Mouse (Mus musculus) forebrain, postnatal 0 days (tissue): ENCODE data around the gene B4gat1. TPM values are rescaled to one million over a fixed set of nuclear protein-coding genes. Genes with fewer than 3 reads are reported as not detected.
"Not testable (repeated sequence)": the region's sequence is repeated elsewhere in the genome, so short reads cannot be mapped to it uniquely, and the experiment has no call there.

Experiments used
- ATAC-seq: fragments of 200-750 bp; cut with Nextera tagmentation; 2 replicates; pipeline ENCODE4 v1.8.0; 2017; ENCODE audit warnings: mild to moderate bottlenecking, moderate library complexity
- DNase-seq: peaks from one replicate; pipeline ENCODE4 v3.0.0-alpha.2; 2015
- H3K27ac ChIP-seq: fragments of 300-500 bp; sonication (generic); 2 replicates; pipeline ENCODE4 v1.5.1; 2014; ENCODE audit warnings: low read depth, mild to moderate bottlenecking, antibody characterized with exemption, low read length, moderate library complexity, mixed read lengths
- H3K27me3 ChIP-seq: fragments of 300-500 bp; sonication (generic); 2 replicates; pipeline ENCODE4 v1.6.1; 2014; ENCODE audit warnings: mild to moderate bottlenecking, low read length, mixed read lengths; ENCODE audit not compliant: insufficient read depth
- H3K36me3 ChIP-seq: fragments of 300-500 bp; sonication (generic); 2 replicates; pipeline ENCODE4 v1.6.1; 2014; ENCODE audit warnings: mild to moderate bottlenecking, moderate library complexity; ENCODE audit not compliant: insufficient read depth
- H3K4me1 ChIP-seq: fragments of 300-500 bp; sonication (generic); 2 replicates; pipeline ENCODE4 v1.6.1; 2014; ENCODE audit warnings: antibody characterized with exemption; ENCODE audit not compliant: insufficient read depth
- H3K4me2 ChIP-seq: fragments of 300-500 bp; sonication (generic); 2 replicates; pipeline ENCODE4 v1.6.1; 2014; ENCODE audit warnings: low read depth, mild to moderate bottlenecking, moderate library complexity
- H3K4me3 ChIP-seq: fragments of 300-500 bp; sonication (generic); 2 replicates; pipeline ENCODE4 v1.5.1; 2014; ENCODE audit warnings: low read depth, low read length, mixed read lengths
- H3K9ac ChIP-seq: fragments of 300-500 bp; sonication (generic); 2 replicates; pipeline ENCODE4 v1.6.1; 2014; ENCODE audit warnings: mild to moderate bottlenecking
- H3K9me3 ChIP-seq: fragments of 300-500 bp; sonication (generic); 2 replicates; pipeline ENCODE4 v1.6.1; 2016; ENCODE audit warnings: low read length
- CTCF ChIP-seq: sonication (generic); IDR thresholded peaks from 2 replicates; pipeline ENCODE4 v1.5.1; 2016; ENCODE audit warnings: antibody characterized with exemption, control low read depth, low read depth
- WGBS: fragments of 180-500 bp; shearing (Covaris S2); extraction: QIAGEN DNeasy Blood & Tissue Kit; methylation state at CpG from one replicate; pipeline ENCODE4 v1.1.7; 2014; 5-methylcytosine and 5-hydroxymethylcytosine counted together
- polyA plus RNA-seq: library from polyadenylated mRNA; unstranded; fragments of >200 nt; fragmentation: Nextera tagmentation; extraction: Ambion mirVana; gene quantifications from 2 replicates; pipeline ENCODE4 v1.2.1, GENCODE M21; 2015
- total RNA-seq: library from RNA; depleted of rRNA; stranded (reverse); fragments of >200 nt; gene quantifications from 2 replicates; pipeline ENCODE4 v1.2.3, GENCODE M21; 2014

Gene B4gat1
- total and polyA plus RNA-seq, 2 experiments from 2014 or later, result 111 to 128 TPM

GRCm38 (mm10) chr19:4992904-4993303, 45.7 kb upstream of the B4gat1 start:
- 2% methylated on average over 9 of the region's 9 CpGs for WGBS
- peak; percentile 80 for DNase-seq
- H3K36me3 ChIP-seq, result no peaks in the 10 kb centered on the region
- TF ChIP-seq CTCF, result peak; percentile 45
- H3K4me2 ChIP-seq, result peak overlapping the region; percentile 18
- no peaks in the 10 kb centered on the region for H3K9me3 ChIP-seq
- H3K27ac ChIP-seq, result peak overlapping the region; percentile 45
- H3K27me3 ChIP-seq, result no peaks in the 10 kb centered on the region
- no peak overlapping the region for H3K9ac ChIP-seq
- peak; percentile 54 for ATAC-seq
- H3K4me1 ChIP-seq, result peaks cover 32% of the 10 kb centered on the region
- H3K4me3 ChIP-seq, result no peak overlapping the region

GRCm38 (mm10) chr19:4994043-4994442, 44.6 kb upstream of the B4gat1 start:
- Histone ChIP-seq H3K27ac (peak overlapping the region; percentile 76), H3K9me3 (no peaks in the 10 kb centered on the region), H3K36me3 (no peaks in the 10 kb centered on the region), H3K9ac (peak overlapping the region; percentile 26; the same call in 1 of the 2 replicates), H3K4me1 (peaks cover 31% of the 10 kb centered on the region), H3K4me3 (no peak overlapping the region), H3K27me3 (no peaks in the 10 kb centered on the region), H3K4me2 (peak overlapping the region; percentile 18)
- WGBS, result 23% methylated on average over 5 of the region's 5 CpGs
- ATAC-seq (peak; percentile 66; the same call in 1 of the 2 replicates), DNase-seq (peak; percentile 84)
- no peak for TF ChIP-seq CTCF

GRCm38 (mm10) chr19:4999445-5000140, 39.0 kb upstream of the B4gat1 start:
- ATAC-seq, result no peak
- Histone ChIP-seq H3K4me2 (peak overlapping the region; percentile 15; the same call in 1 of the 2 replicates), H3K4me1 (peaks cover 17% of the 10 kb centered on the region), H3K36me3 (no peaks in the 10 kb centered on the region), H3K9ac (no peak overlapping the region), H3K4me3 (0 out of 2 replicates have a peak overlapping the region, but pooled peaks have one; percentile 3), H3K9me3 (no peaks in the 10 kb centered on the region), H3K27ac (no peak overlapping the region), H3K27me3 (no peaks in the 10 kb centered on the region; the same call in 1 of the 2 replicates)
- TF ChIP-seq CTCF, result no peak
- no peak for DNase-seq
- 66% methylated on average over 6 of the region's 6 CpGs for WGBS

GRCm38 (mm10) chr19:5001666-5002406, 36.8 kb upstream of the B4gat1 start:
- Histone ChIP-seq H3K36me3 (no peaks in the 10 kb centered on the region), H3K9me3 (no peaks in the 10 kb centered on the region), H3K27ac (peak overlapping the region; percentile 93), H3K4me3 (peak overlapping the region; percentile 29), H3K9ac (peak overlapping the region; percentile 51), H3K4me1 (peaks cover 10% of the 10 kb centered on the region), H3K27me3 (no peaks in the 10 kb centered on the region; the same call in 1 of the 2 replicates), H3K4me2 (peak overlapping the region; percentile 63)
- 1% methylated on average over 39 of the region's 39 CpGs for WGBS
- peak; percentile 98 for DNase-seq
- TF ChIP-seq CTCF, result peak; percentile 96
- ATAC-seq, result peak; percentile 99

GRCm38 (mm10) chr19:5003644-5004043, 35.0 kb upstream of the B4gat1 start:
- H3K27me3 ChIP-seq, H3K4me1 ChIP-seq, H3K27ac ChIP-seq, DNase-seq, H3K9ac ChIP-seq, H3K36me3 ChIP-seq, H3K4me2 ChIP-seq, ATAC-seq, H3K4me3 ChIP-seq, H3K9me3 ChIP-seq: not testable (repeated sequence)
- WGBS, result 63% methylated on average over 2 of the region's 2 CpGs

- H3K9ac ChIP-seq, result no peak overlapping the region
- H3K4me1 ChIP-seq, result peaks cover 5% of the 10 kb centered on the region; the same call in 1 of the 2 replicates
- H3K4me3 ChIP-seq, result no peak overlapping the region
- TF ChIP-seq CTCF, result no peak
- H3K27ac ChIP-seq, result no peak overlapping the region
- H3K4me2 ChIP-seq, result no peak overlapping the region
- no peaks in the 10 kb centered on the region for H3K9me3 ChIP-seq
- WGBS, result 63% methylated on average over 4 of the region's 4 CpGs
- no peaks in the 10 kb centered on the region for H3K36me3 ChIP-seq
- no peak for ATAC-seq
- H3K27me3 ChIP-seq, result no peaks in the 10 kb centered on the region; the same call in 1 of the 2 replicates
- DNase-seq, result no peak
Measured at GRCm38 (mm10) chr19:5004925-5005324, 33.7 kb upstream of the B4gat1 start.

- H3K27ac ChIP-seq, result no peak overlapping the region
- no peak overlapping the region for H3K4me2 ChIP-seq
- ATAC-seq (no peak), DNase-seq (no peak)
- no peak overlapping the region for H3K4me3 ChIP-seq
- H3K9me3 ChIP-seq, result no peaks in the 10 kb centered on the region
- no peak for TF ChIP-seq CTCF
- H3K9ac ChIP-seq, result no peak overlapping the region
- no peaks in the 10 kb centered on the region for H3K27me3 ChIP-seq
- no peaks in the 10 kb centered on the region for H3K36me3 ChIP-seq
- H3K4me1 ChIP-seq, result no peaks in the 10 kb centered on the region
- WGBS, result 56% methylated on average over 8 of the region's 8 CpGs
Measured at GRCm38 (mm10) chr19:5013138-5013537, 25.5 kb upstream of the B4gat1 start.
